Mouse (Mus musculus): ENCODE measurements around the gene Prpf38a. TPM values are rescaled to one million over a fixed set of nuclear protein-coding genes. Genes with fewer than 3 reads are reported as not detected.

Prpf38a gene
- polyA plus RNA-seq, 1 experiment from 2014 or later, result 80.4 TPM

Other genes starting within 250 kb of the Prpf38a start
- gene Shisal2a, start 196.0 kb downstream of the Prpf38a start, polyA plus RNA-seq (2015; fragmentation: Nextera tagmentation; extraction: Ambion mirVana), result 0.55 and 1.2 TPM in 2 replicates
- 89.7 and 90.6 TPM in 2 replicates for gene Gpx7, start 172.4 kb downstream of the Prpf38a start, polyA plus RNA-seq (2015; fragmentation: Nextera tagmentation; extraction: Ambion mirVana)
- gene Tut4, start 119.9 kb downstream of the Prpf38a start, polyA plus RNA-seq (2015; fragmentation: Nextera tagmentation; extraction: Ambion mirVana), result 53.9 and 57.7 TPM in 2 replicates
- gene Orc1, start 87 bp upstream of the Prpf38a start, polyA plus RNA-seq (2015; fragmentation: Nextera tagmentation; extraction: Ambion mirVana), result 8.0 and 8.9 TPM in 2 replicates
- gene Cc2d1b, start 40.6 kb upstream of the Prpf38a start, polyA plus RNA-seq (2015; fragmentation: Nextera tagmentation; extraction: Ambion mirVana), result 30.0 and 30.2 TPM in 2 replicates
- 1.6 TPM in 2 replicates for gene 3110021N24Rik, start 140.3 kb upstream of the Prpf38a start, polyA plus RNA-seq (2015; fragmentation: Nextera tagmentation; extraction: Ambion mirVana)
- 3.8 and 4.0 TPM in 2 replicates for gene Zfyve9, start 201.5 kb upstream of the Prpf38a start, polyA plus RNA-seq (2015; fragmentation: Nextera tagmentation; extraction: Ambion mirVana)

Measured in lung, embryonic 16.5 days (tissue).